Mouse (Mus musculus) 416B (cell line): ENCODE results near the gene Acvr1c.
A peak's percentile ranks its signal among the peaks of the same experiment; 100 is the strongest.

Source experiments
- DNase-seq: peaks from one replicate; pipeline ENCODE4 v3.0.0; 2011; ENCODE audit warnings: low read depth

Acvr1c gene

DNA sequence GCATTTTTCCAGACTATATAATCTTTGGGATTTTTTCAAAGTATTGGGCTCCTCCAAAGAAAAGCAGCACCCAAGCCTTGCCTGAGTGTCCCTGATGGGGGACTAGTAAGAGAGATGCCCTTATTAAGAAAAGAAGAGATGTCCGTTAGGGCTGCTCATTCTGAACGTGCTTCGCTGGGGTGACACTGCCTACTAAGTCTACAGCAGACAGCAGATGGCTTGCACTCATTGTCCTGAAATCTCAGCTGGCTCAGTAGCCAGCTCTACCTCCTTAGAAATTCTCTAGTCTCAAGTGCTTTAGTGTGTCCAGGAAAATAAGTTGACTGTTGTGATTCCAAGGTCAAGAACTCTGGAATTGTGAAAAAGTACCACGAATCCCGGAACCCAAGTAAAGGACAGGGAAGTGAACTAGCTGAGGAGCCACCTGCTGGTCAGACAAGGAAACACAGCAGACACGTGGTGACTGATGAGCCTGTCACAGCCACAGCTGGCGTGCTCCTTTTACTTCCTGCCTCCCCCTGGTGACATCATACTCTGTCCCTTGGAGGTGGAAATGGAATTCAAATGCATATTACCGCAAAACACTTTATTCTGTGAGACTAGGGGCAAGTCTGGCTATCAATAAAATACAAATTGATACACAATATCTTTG is 75.3 kb downstream of the Acvr1c start:
- DNase-seq, result peak; percentile 83

GRCm38 (mm10) chr2:58281046-58281445 is 76.6 kb downstream of the Acvr1c start:
- peak; percentile 6 for DNase-seq

DNA sequence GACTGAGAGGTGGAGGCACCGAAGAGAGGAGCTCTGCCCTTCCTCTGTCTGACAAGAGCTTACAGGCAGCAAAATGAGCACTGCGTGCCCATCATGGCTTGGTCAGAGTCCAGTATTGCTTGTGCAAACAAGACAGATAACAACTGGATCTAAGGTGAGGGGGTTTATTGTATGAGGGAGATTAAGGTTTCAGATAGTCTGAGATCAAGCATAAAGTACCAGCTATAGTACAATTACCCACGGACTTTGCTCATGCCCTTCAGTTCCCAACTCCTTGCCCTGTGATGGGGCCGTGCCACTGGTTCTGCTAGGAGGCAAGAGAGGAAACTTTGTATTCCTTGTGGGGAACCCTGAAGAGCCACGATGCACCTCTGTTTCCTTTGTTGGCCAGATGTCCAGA is 78.5 kb downstream of the Acvr1c start:
- no peak for DNase-seq

DNA sequence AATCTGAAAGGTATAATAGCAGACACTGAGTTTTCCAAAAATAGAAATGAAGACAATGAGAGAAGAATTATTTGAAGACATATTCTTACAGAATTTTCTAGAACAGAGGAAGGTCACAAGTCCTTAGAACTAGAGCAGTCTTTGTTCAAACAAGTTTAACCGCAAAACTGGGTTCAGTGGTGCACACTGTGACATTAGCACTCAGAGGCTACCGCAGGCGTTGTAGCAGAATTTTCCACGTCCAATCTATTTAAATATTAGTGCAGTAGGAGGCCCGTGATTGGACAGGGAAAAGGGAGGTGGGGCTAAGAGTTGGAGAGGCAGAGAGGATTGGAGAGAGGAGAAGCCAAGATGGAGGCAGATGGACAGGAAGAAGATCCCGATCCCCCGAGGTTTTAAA is 81.2 kb downstream of the Acvr1c start:
- DNase-seq, result no peak

DNA sequence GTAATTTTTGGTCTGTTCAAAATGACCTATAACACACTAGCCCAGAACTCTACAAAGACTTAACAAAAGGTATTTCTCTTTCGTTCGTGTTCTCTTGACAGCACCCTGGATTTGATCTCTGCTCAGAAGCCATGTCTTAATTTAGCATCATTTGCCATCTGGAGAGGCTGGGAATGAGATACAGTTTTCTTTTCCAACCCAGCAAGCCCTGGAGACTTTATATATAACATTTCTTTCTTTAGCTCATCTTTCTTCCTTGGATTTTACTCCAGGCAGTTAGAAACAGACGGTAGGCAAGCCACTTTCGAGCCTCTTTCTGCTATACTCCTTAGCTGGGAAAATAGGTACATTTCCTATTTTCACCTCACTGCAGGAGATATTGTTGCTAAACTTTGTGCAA is 117.1 kb downstream of the Acvr1c start:
- DNase-seq, result no peak

GRCm38 (mm10) chr2:58237487-58237886 is 120.2 kb downstream of the Acvr1c start:
- no peak for DNase-seq
